Mouse (Mus musculus): ENCODE results near the gene Cpeb4. TPM values are rescaled to one million over a fixed set of nuclear protein-coding genes. Genes with fewer than 3 reads are reported as not detected.
"Not testable (repeated sequence)": the region's sequence is repeated elsewhere in the genome, so short reads cannot be mapped to it uniquely, and the experiment has no call there.

Gene Cpeb4
- total RNA-seq, 2 experiments from 2014 or later, result 63.1 to 71.0 TPM

- no peak for DNase-seq
These were observed 103.7 kb downstream of the Cpeb4 start for GRCm38 (mm10) chr11:31975678-31976077.

GRCm38 (mm10) chr11:31976137-31976536, 104.1 kb downstream of the Cpeb4 start:
- DNase-seq, result no peak

GRCm38 (mm10) chr11:31980089-31980488, 108.1 kb downstream of the Cpeb4 start:
- DNase-seq, result not testable (repeated sequence)

- no peak for DNase-seq
These were observed 109.8 kb downstream of the Cpeb4 start for GRCm38 (mm10) chr11:31981830-31982229.

GRCm38 (mm10) chr11:31982247-31982943, 110.4 kb downstream of the Cpeb4 start:
- not testable (repeated sequence) for DNase-seq

- no peak for DNase-seq
These were observed 111.2 kb downstream of the Cpeb4 start for GRCm38 (mm10) chr11:31983249-31983648.

- DNase-seq, result no peak
These were observed 112.8 kb downstream of the Cpeb4 start for GRCm38 (mm10) chr11:31984786-31985185.

Other genes with a start within 250 kb of the Cpeb4 start
- 10 to 100 TPM; 85.1 to 94.5 TPM for gene Bod1, start 200.3 kb upstream of the Cpeb4 start, total RNA-seq (2021)
- not detected for gene 4930524B15Rik, start 93.4 kb downstream of the Cpeb4 start, total RNA-seq (2021)
- 1 to 10 TPM; 4.1 to 4.8 TPM for gene Nsg2, start 128.3 kb downstream of the Cpeb4 start, total RNA-seq (2021)

All from heart, postnatal 4 days (tissue).